ENCODE assay signal across 8 mouse cellular contexts in genomic region chr9:104063244-104063961, GRCm38 (mm10). TPM values are rescaled to one million over a fixed set of nuclear protein-coding genes. Genes with fewer than 3 reads are reported as not detected.
DNase-seq lines count a peak whose midpoint lies in the region; ATAC-seq lines count a peak whose summit lies in the region.

Gene Acad11 (plus strand): TSS chr9:104063377.

- peaks cover 22% of the 10 kb centered on the region for H3K36me3 ChIP-seq in intestine, embryonic 14.5 days (ENCODE audit: control insufficient read depth, insufficient read depth, low read length)

- no peaks in the 10 kb centered on the region for H3K9me3 ChIP-seq in intestine, embryonic 14.5 days (ENCODE audit: control insufficient read depth, low read length)

- H3K27ac ChIP-seq in intestine, embryonic 14.5 days (ENCODE audit: low read depth): peak within 1 kb of the TSS; percentile 76

- H3K9ac ChIP-seq in intestine, embryonic 14.5 days (ENCODE audit: low read length): peak within 1 kb of the TSS; percentile 73

- peak within 1 kb of the TSS; percentile 83 for H3K4me3 ChIP-seq in intestine, embryonic 14.5 days (ENCODE audit: low read depth, low read length)

- DNase-seq in adrenal gland, adult (ENCODE audit: inconsistent age in 2 of 2, low spot score in 1 of 2): peak; percentile 87 to 97
- peak; percentile 92 for DNase-seq in embryo, embryonic 10.5 days (ENCODE audit: low spot score)
- peak; percentile 83 for DNase-seq in gastrocnemius, postnatal 25 days
- DNase-seq in intestine, embryonic 14.5 days (ENCODE audit: low spot score): peak; percentile 96
- peak; percentile 87 to 89 for DNase-seq in left cerebral cortex, postnatal 14 days (ENCODE audit: low spot score in 2 of 2)
- DNase-seq in mesoderm, embryonic 11.5 days (ENCODE audit: low read depth, low spot score): peak; percentile 92
- peak; percentile 79 to 81 for DNase-seq in right cerebral cortex, postnatal 36 days (ENCODE audit: low spot score in 2 of 2)
- DNase-seq in yolk sac, embryonic 10.5 days (ENCODE audit: low spot score): peak; percentile 92

- intact Hi-C loops in left cerebral cortex, postnatal 14 days (cut with DNase I): no loop called here

- H3K4me2 ChIP-seq in intestine, embryonic 14.5 days (ENCODE audit: low read length): peak within 1 kb of the TSS; percentile 80

- ATAC-seq in intestine, embryonic 14.5 days (replicated peaks; ENCODE audit: low FRiP score, low TSS enrichment, low read depth): peak; percentile 95

- no peaks in the 10 kb centered on the region for H3K27me3 ChIP-seq in intestine, embryonic 14.5 days (replicated peaks; ENCODE audit: control insufficient read depth, insufficient read depth, low read length)

- peaks cover 12% of the 10 kb centered on the region for H3K4me1 ChIP-seq in intestine, embryonic 14.5 days (replicated peaks; ENCODE audit: control insufficient read depth, insufficient read depth, low read length)

- under 1% methylated on average over 30 of the region's 30 CpGs for WGBS in intestine, embryonic 14.5 days

RNA-seq across cellular contexts. Expression of gene Acad11, which starts in this region (rescaled TPM):
- 10 to 100 TPM; 29.5 to 40.8 TPM for total RNA-seq in gastrocnemius, postnatal 25 days (2021)
- polyA plus RNA-seq in intestine, embryonic 14.5 days (2014; fragmentation: Nextera tagmentation; extraction: Ambion mirVana): 6.4 and 8.3 TPM in 2 replicates
- total RNA-seq in left cerebral cortex, postnatal 14 days (2021): 10 to 100 TPM; 21.2 to 22.9 TPM

Comparison
In these comparisons a context has a peak if more than half of its experiments do, and no peak if none do; other contexts are left out.
1. Peak in every context shown above with its lines: DNase-seq, ATAC-seq, H3K4me3 ChIP-seq and H3K27ac ChIP-seq.